Mouse (Mus musculus): Measurements from ENCODE around the gene Dcp1b. TPM values are rescaled to one million over a fixed set of nuclear protein-coding genes. Genes with fewer than 3 reads are reported as not detected.
"Not testable (repeated sequence)": the region's sequence is repeated elsewhere in the genome, so short reads cannot be mapped to it uniquely, and the experiment has no call there.

Gene Dcp1b
- polyA plus RNA-seq, 1 experiment = 1.7 TPM

- TF ChIP-seq CEBPB (IDR thresholded peaks at IDR 0.05; ENCODE audit: low read depth) (no peak), MYOG (IDR thresholded peaks at IDR 0.05; ENCODE audit: control insufficient read depth, extremely low read depth, insufficient read length) (no peak), MYOD1 (IDR thresholded peaks at IDR 0.05; ENCODE audit: control insufficient read depth, insufficient read length, low read depth) (no peak), USF1 (IDR thresholded peaks at IDR 0.05; ENCODE audit: low read depth) (no peak), CTCF (IDR thresholded peaks at IDR 0.05; ENCODE audit: control insufficient read depth, insufficient read depth, insufficient read length) (no peak), FOSL1 (IDR thresholded peaks at IDR 0.05; ENCODE audit: insufficient read depth, low read length, poor library complexity, severe bottlenecking) (no peak), MAX (IDR thresholded peaks at IDR 0.05) (no peak)
- Histone ChIP-seq H3ac (ENCODE audit: control insufficient read depth, insufficient read length, low read depth) (no peak overlapping the region), H3K36me3 (ENCODE audit: control insufficient read depth, insufficient read depth) (no peaks in the 10 kb centered on the region)
These were observed 26.5 kb downstream of the Dcp1b start for GRCm38 (mm10) chr6:119201575-119201974.

GRCm38 (mm10) chr6:119204286-119204685 lies 29.2 kb downstream of the Dcp1b start:
- no peak overlapping the region for H3K4me3 ChIP-seq (ENCODE audit: insufficient read depth, poor library complexity, severe bottlenecking)
- no peaks in the 10 kb centered on the region for H3K27me3 ChIP-seq (ENCODE audit: control insufficient read depth, insufficient read depth, insufficient read length)

More at GRCm38 (mm10) chr6:119201575-119201974, 26.5 kb downstream of the Dcp1b start:
- no peak overlapping the region for H3K4me3 ChIP-seq (ENCODE audit: insufficient read depth, poor library complexity, severe bottlenecking)
- no peaks in the 10 kb centered on the region for H3K79me3 ChIP-seq (ENCODE audit: low read depth)
- no peaks in the 10 kb centered on the region for H3K79me2 ChIP-seq (ENCODE audit: control insufficient read depth, insufficient read depth)
- H3K27me3 ChIP-seq (ENCODE audit: control insufficient read depth, insufficient read depth, insufficient read length) = no peaks in the 10 kb centered on the region

GRCm38 (mm10) chr6:119204915-119205314 lies 29.9 kb downstream of the Dcp1b start:
- no peak overlapping the region for H3ac ChIP-seq (ENCODE audit: control insufficient read depth, insufficient read length, low read depth)
- H3K79me2 ChIP-seq (ENCODE audit: control insufficient read depth, insufficient read depth) = no peaks in the 10 kb centered on the region
- H3K36me3 ChIP-seq (ENCODE audit: control insufficient read depth, insufficient read depth) = no peaks in the 10 kb centered on the region
- TF ChIP-seq USF1 (IDR thresholded peaks at IDR 0.05; ENCODE audit: low read depth) (no peak), MYOD1 (IDR thresholded peaks at IDR 0.05; ENCODE audit: control insufficient read depth, insufficient read length, low read depth) (no peak), MAX (IDR thresholded peaks at IDR 0.05) (no peak), MYOG (IDR thresholded peaks at IDR 0.05; ENCODE audit: control insufficient read depth, extremely low read depth, insufficient read length) (no peak)
- H3K27me3 ChIP-seq (ENCODE audit: control insufficient read depth, insufficient read depth, insufficient read length) = no peaks in the 10 kb centered on the region
- no peaks in the 10 kb centered on the region for H3K79me3 ChIP-seq (ENCODE audit: low read depth)
- H3K4me3 ChIP-seq (ENCODE audit: insufficient read depth, poor library complexity, severe bottlenecking) = no peak overlapping the region

More at GRCm38 (mm10) chr6:119204286-119204685, 29.2 kb downstream of the Dcp1b start:
- Histone ChIP-seq H3ac (ENCODE audit: control insufficient read depth, insufficient read length, low read depth) (no peak overlapping the region), H3K79me3 (ENCODE audit: low read depth) (no peaks in the 10 kb centered on the region), H3K79me2 (ENCODE audit: control insufficient read depth, insufficient read depth) (no peaks in the 10 kb centered on the region), H3K36me3 (ENCODE audit: control insufficient read depth, insufficient read depth) (no peaks in the 10 kb centered on the region)
- TF ChIP-seq MYOG (IDR thresholded peaks at IDR 0.05; ENCODE audit: control insufficient read depth, extremely low read depth, insufficient read length) (no peak), USF1 (IDR thresholded peaks at IDR 0.05; ENCODE audit: low read depth) (no peak), MYOD1 (IDR thresholded peaks at IDR 0.05; ENCODE audit: control insufficient read depth, insufficient read length, low read depth) (no peak), MAX (IDR thresholded peaks at IDR 0.05) (no peak), CEBPB (IDR thresholded peaks at IDR 0.05; ENCODE audit: low read depth) (no peak), FOSL1 (IDR thresholded peaks at IDR 0.05; ENCODE audit: insufficient read depth, low read length, poor library complexity, severe bottlenecking) (no peak), CTCF (IDR thresholded peaks at IDR 0.05; ENCODE audit: control insufficient read depth, insufficient read depth, insufficient read length) (no peak)

- not testable (repeated sequence) for H3K4me3 ChIP-seq (ENCODE audit: insufficient read depth, poor library complexity, severe bottlenecking); H3ac ChIP-seq (ENCODE audit: control insufficient read depth, insufficient read length, low read depth); H3K36me3 ChIP-seq (ENCODE audit: control insufficient read depth, insufficient read depth); H3K27me3 ChIP-seq (ENCODE audit: control insufficient read depth, insufficient read depth, insufficient read length); H3K79me2 ChIP-seq (ENCODE audit: control insufficient read depth, insufficient read depth); H3K79me3 ChIP-seq (ENCODE audit: low read depth)
These were observed 31.0 kb downstream of the Dcp1b start for GRCm38 (mm10) chr6:119206006-119206405.

- no peaks in the 10 kb centered on the region for H3K27me3 ChIP-seq (ENCODE audit: control insufficient read depth, insufficient read depth, insufficient read length)
- H3K36me3 ChIP-seq (ENCODE audit: control insufficient read depth, insufficient read depth) = no peaks in the 10 kb centered on the region
- no peaks in the 10 kb centered on the region for H3K79me2 ChIP-seq (ENCODE audit: control insufficient read depth, insufficient read depth)
- H3K79me3 ChIP-seq (ENCODE audit: low read depth) = no peaks in the 10 kb centered on the region
- no peak overlapping the region for H3ac ChIP-seq (ENCODE audit: control insufficient read depth, insufficient read length, low read depth)
- H3K4me3 ChIP-seq (ENCODE audit: insufficient read depth, poor library complexity, severe bottlenecking) = no peak overlapping the region
- no peak for TF ChIP-seq CEBPB (IDR thresholded peaks at IDR 0.05; ENCODE audit: low read depth)
These were observed 38.3 kb downstream of the Dcp1b start for GRCm38 (mm10) chr6:119213375-119213774.

GRCm38 (mm10) chr6:119214190-119214589 lies 39.1 kb downstream of the Dcp1b start:
- Histone ChIP-seq H3K79me2 (ENCODE audit: control insufficient read depth, insufficient read depth) (no peaks in the 10 kb centered on the region), H3K79me3 (ENCODE audit: low read depth) (no peaks in the 10 kb centered on the region), H3K27me3 (ENCODE audit: control insufficient read depth, insufficient read depth, insufficient read length) (no peaks in the 10 kb centered on the region), H3ac (ENCODE audit: control insufficient read depth, insufficient read length, low read depth) (no peak overlapping the region), H3K36me3 (ENCODE audit: control insufficient read depth, insufficient read depth) (no peaks in the 10 kb centered on the region), H3K4me3 (ENCODE audit: insufficient read depth, poor library complexity, severe bottlenecking) (no peak overlapping the region)
- TF ChIP-seq CTCF (IDR thresholded peaks at IDR 0.05; ENCODE audit: control insufficient read depth, insufficient read depth, insufficient read length) = no peak
- TF ChIP-seq CEBPB (IDR thresholded peaks at IDR 0.05; ENCODE audit: low read depth) = no peak
- no peak for TF ChIP-seq MYOG (IDR thresholded peaks at IDR 0.05; ENCODE audit: control insufficient read depth, extremely low read depth, insufficient read length)
- no peak for TF ChIP-seq USF1 (IDR thresholded peaks at IDR 0.05; ENCODE audit: low read depth)
